Mouse (Mus musculus) spleen, adult 2 months (tissue): ENCODE data around the gene Gm26558.

Experiments
- CTCF ChIP-seq: fragments of 200-500 bp; IDR thresholded peaks from 2 replicates; pipeline ENCODE4 v1.5.1; 2011; ENCODE audit warnings: mild to moderate bottlenecking, inconsistent platforms; ENCODE audit not compliant: insufficient read depth, insufficient read length, insufficient replicate concordance; ENCODE audit errors: extremely low read depth
- POLR2A ChIP-seq: fragments of 200-500 bp; IDR thresholded peaks from 2 replicates; pipeline ENCODE4 v1.6.1; 2011; ENCODE audit warnings: low read depth, low read length, inconsistent platforms

DNA sequence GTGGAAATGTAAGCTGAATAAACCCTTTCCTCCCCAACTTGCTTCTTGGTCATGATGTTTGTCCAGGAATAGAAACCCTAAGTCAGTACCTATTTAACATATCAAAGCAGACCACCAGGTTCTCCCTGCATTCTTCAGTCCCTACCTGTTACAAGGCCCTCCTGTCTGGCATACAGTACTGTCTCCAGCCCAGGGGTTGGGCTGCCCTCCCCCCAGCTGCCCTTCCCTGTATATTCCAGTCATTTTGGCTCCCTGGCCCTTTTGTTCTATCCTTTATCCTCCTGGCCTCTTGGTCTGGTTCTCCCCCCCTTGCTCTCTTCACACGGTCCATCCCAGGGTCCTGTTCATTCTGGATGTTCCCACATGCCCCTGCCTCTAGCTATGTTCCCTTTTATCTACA, 30.6 kb downstream of the Gm26558 start:
- no peak for TF ChIP-seq CTCF
- no peak for TF ChIP-seq POLR2A
